Mouse (Mus musculus) heart, embryonic 11.5 days (tissue): ENCODE measurements at regions not wholly inside any gene's neighbourhood (a gene's known extent, or its start where the extent isn't known, plus 50 kb on each side); places are given as distances from the start of the nearest gene placed in this dataset.

ENCODE experiments used
- ATAC-seq: fragments of 200-750 bp; cut with Nextera tagmentation; replicated peaks from 2 replicates; pipeline ENCODE4 v1.8.0; 2017; ENCODE audit warnings: moderate library complexity; ENCODE audit not compliant: insufficient number of reproducible peaks, low FRiP score, low TSS enrichment
- H3K27ac ChIP-seq: fragments of 300-500 bp; sonication (generic); 2 replicates; pipeline ENCODE4 v1.5.1; 2014; ENCODE audit warnings: mild to moderate bottlenecking, low read depth, low read length
- H3K27me3 ChIP-seq: fragments of 300-500 bp; sonication (generic); 2 replicates; pipeline ENCODE4 v1.6.1; 2014; ENCODE audit warnings: mild to moderate bottlenecking, low read length, mixed read lengths; ENCODE audit not compliant: control insufficient read depth, insufficient read depth
- H3K36me3 ChIP-seq: fragments of 300-500 bp; sonication (generic); 2 replicates; pipeline ENCODE4 v1.6.1; 2014; ENCODE audit warnings: mild to moderate bottlenecking, low read length, moderate library complexity, mixed read lengths; ENCODE audit not compliant: control insufficient read depth, insufficient read depth
- H3K4me1 ChIP-seq: fragments of 300-500 bp; sonication (generic); 2 replicates; pipeline ENCODE4 v1.6.1; 2014; ENCODE audit warnings: low read length; ENCODE audit not compliant: control insufficient read depth, insufficient read depth
- H3K4me2 ChIP-seq: fragments of 300-500 bp; sonication (generic); 2 replicates; pipeline ENCODE4 v1.6.1; 2014; ENCODE audit warnings: mild to moderate bottlenecking, moderate library complexity
- H3K4me3 ChIP-seq: fragments of 300-500 bp; sonication (generic); 2 replicates; pipeline ENCODE4 v1.5.1; 2014; ENCODE audit warnings: low read depth, low read length
- H3K9ac ChIP-seq: fragments of 300-500 bp; sonication (generic); 2 replicates; pipeline ENCODE4 v1.6.1; 2014; ENCODE audit warnings: mild to moderate bottlenecking, low read depth, low read length, moderate library complexity
- H3K9me3 ChIP-seq: fragments of 300-500 bp; sonication (generic); replicated peaks from 2 replicates; pipeline ENCODE4 v1.6.1; 2016; ENCODE audit warnings: low read length; ENCODE audit not compliant: control insufficient read depth
- WGBS: fragments of 180-500 bp; shearing (Covaris S2); extraction: QIAGEN DNeasy Blood & Tissue Kit; methylation state at CpG from one replicate; pipeline ENCODE4 v1.1.7; 2014; ENCODE audit not compliant: insufficient replicate concordance; 5-methylcytosine and 5-hydroxymethylcytosine counted together

DNA sequence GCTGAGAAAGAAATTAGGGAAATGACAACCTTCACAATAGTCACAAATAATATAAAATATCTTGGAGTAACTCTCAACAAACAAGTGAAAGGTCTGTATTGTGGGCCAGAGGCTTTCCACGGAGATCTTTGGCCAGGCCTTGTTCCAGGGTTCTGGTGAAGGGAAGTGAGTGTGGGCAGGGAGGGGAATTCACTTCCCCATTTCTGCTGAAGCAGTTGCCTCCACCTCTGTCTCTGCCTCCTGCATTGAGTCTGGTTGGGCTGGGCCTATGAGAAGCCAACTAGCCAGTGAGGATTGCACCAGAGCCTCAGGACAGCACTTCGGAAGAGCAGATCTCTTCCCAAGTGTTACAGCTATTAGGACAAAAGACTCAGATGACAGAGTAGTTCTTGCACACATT is 294.9 kb upstream of the Ascc3 start:
- Histone ChIP-seq H3K27ac (no peak overlapping the region), H3K9me3 (no peaks in the 10 kb centered on the region), H3K27me3 (no peaks in the 10 kb centered on the region), H3K4me1 (no peaks in the 10 kb centered on the region), H3K4me3 (no peak overlapping the region), H3K36me3 (no peaks in the 10 kb centered on the region), H3K4me2 (no peak overlapping the region), H3K9ac (no peak overlapping the region)
- 68% methylated on average over 2 of the region's 2 CpGs for WGBS
- no peak for ATAC-seq

- Histone ChIP-seq H3K4me2 (no peak overlapping the region), H3K4me3 (no peak overlapping the region), H3K9ac (no peak overlapping the region), H3K9me3 (no peaks in the 10 kb centered on the region), H3K4me1 (no peaks in the 10 kb centered on the region), H3K36me3 (no peaks in the 10 kb centered on the region), H3K27ac (no peak overlapping the region), H3K27me3 (no peaks in the 10 kb centered on the region)
- ATAC-seq, result no peak
These were observed 280.5 kb upstream of the Ascc3 start for GRCm38 (mm10) chr10:50311989-50312388.

- Histone ChIP-seq H3K4me3 (no peak overlapping the region), H3K36me3 (no peaks in the 10 kb centered on the region), H3K9me3 (no peaks in the 10 kb centered on the region), H3K4me1 (no peaks in the 10 kb centered on the region), H3K27me3 (no peaks in the 10 kb centered on the region), H3K4me2 (no peak overlapping the region), H3K27ac (no peak overlapping the region), H3K9ac (no peak overlapping the region)
- 60% methylated on average over 6 of the region's 9 CpGs for WGBS
- ATAC-seq, result peak; percentile 49; the same call in 1 of the 2 replicates
These were observed 279.9 kb upstream of the Ascc3 start for GRCm38 (mm10) chr10:50312591-50312990.
